Mouse (Mus musculus): Measurements from ENCODE around the gene Hadh.

- TF ChIP-seq CTCF (IDR thresholded peaks at IDR 0.05; ENCODE audit: low read depth, low read length) = no peak
- TF ChIP-seq POLR2A (IDR thresholded peaks at IDR 0.05; ENCODE audit: borderline replicate concordance, low read depth, low read length) = no peak
Observed at GRCm38 (mm10) chr3:131315957-131316510, 44.1 kb upstream of the Hadh start.

All from bone marrow macrophage, adult 2 months (primary cell).